Mouse (Mus musculus) heart, embryonic 12.5 days (tissue): ENCODE measurements at regions not wholly inside any gene's neighbourhood (a gene's known extent, or its start where the extent isn't known, plus 50 kb on each side); places are given as distances from the start of the nearest gene placed in this dataset.

Source experiments
- ATAC-seq: fragments of 200-750 bp; cut with Nextera tagmentation; 2 replicates; pipeline ENCODE4 v1.8.0; 2017; ENCODE audit warnings: moderate TSS enrichment, moderate library complexity; ENCODE audit not compliant: insufficient number of reproducible peaks, low FRiP score
- H3K27ac ChIP-seq: fragments of 300-500 bp; sonication (generic); 2 replicates; pipeline ENCODE4 v1.5.1; 2016; ENCODE audit warnings: mild to moderate bottlenecking, moderate library complexity; ENCODE audit not compliant: poor library complexity, severe bottlenecking
- H3K27me3 ChIP-seq: fragments of 300-500 bp; sonication (generic); replicated peaks from 2 replicates; pipeline ENCODE4 v1.6.1; 2016; ENCODE audit warnings: mild to moderate bottlenecking, moderate library complexity
- H3K36me3 ChIP-seq: fragments of 300-500 bp; sonication (generic); 2 replicates; pipeline ENCODE4 v1.6.1; 2016; ENCODE audit warnings: mild to moderate bottlenecking, moderate library complexity
- H3K4me1 ChIP-seq: fragments of 300-500 bp; sonication (generic); replicated peaks from 2 replicates; pipeline ENCODE4 v1.6.1; 2016; ENCODE audit warnings: mild to moderate bottlenecking
- H3K4me2 ChIP-seq: fragments of 300-500 bp; sonication (generic); 2 replicates; pipeline ENCODE4 v1.6.1; 2016; ENCODE audit warnings: mild to moderate bottlenecking, moderate library complexity
- H3K4me3 ChIP-seq: fragments of 300-500 bp; sonication (generic); 2 replicates; pipeline ENCODE4 v1.5.1; 2016; ENCODE audit warnings: mild to moderate bottlenecking
- H3K9ac ChIP-seq: fragments of 300-500 bp; sonication (generic); 2 replicates; pipeline ENCODE4 v1.6.1; 2016; ENCODE audit warnings: mild to moderate bottlenecking, moderate library complexity
- H3K9me3 ChIP-seq: fragments of 300-500 bp; sonication (generic); replicated peaks from 2 replicates; pipeline ENCODE4 v1.6.1; 2016; ENCODE audit warnings: mild to moderate bottlenecking, moderate library complexity
- WGBS: fragments of 180-500 bp; shearing (Covaris S2); methylation state at CpG from one replicate; pipeline ENCODE4 v1.1.7; 2016; 5-methylcytosine and 5-hydroxymethylcytosine counted together

- Histone ChIP-seq H3K27ac (no peak overlapping the region), H3K4me2 (no peak overlapping the region), H3K4me1 (peaks cover 3% of the 10 kb centered on the region; the same call in 1 of the 2 replicates), H3K36me3 (no peaks in the 10 kb centered on the region), H3K9ac (no peak overlapping the region), H3K27me3 (no peaks in the 10 kb centered on the region), H3K9me3 (no peaks in the 10 kb centered on the region), H3K4me3 (no peak overlapping the region)
- no peak for ATAC-seq
- 49% methylated on average over 10 of the region's 10 CpGs for WGBS
Observed at GRCm38 (mm10) chr14:68022925-68023324, 1271.2 kb downstream of the Synb start.

- H3K27ac ChIP-seq, result no peak overlapping the region
Observed at GRCm38 (mm10) chr14:68021240-68021639, 1272.9 kb downstream of the Synb start.

GRCm38 (mm10) chr14:68020769-68021168 is 1273.3 kb downstream of the Synb start:
- Histone ChIP-seq H3K27ac (no peak overlapping the region), H3K4me2 (no peak overlapping the region), H3K27me3 (no peaks in the 10 kb centered on the region), H3K4me1 (peaks cover 3% of the 10 kb centered on the region; the same call in 1 of the 2 replicates), H3K4me3 (no peak overlapping the region), H3K36me3 (no peaks in the 10 kb centered on the region), H3K9me3 (no peaks in the 10 kb centered on the region), H3K9ac (no peak overlapping the region)
- 84% methylated on average over 6 of the region's 6 CpGs for WGBS
- ATAC-seq, result no peak

More at GRCm38 (mm10) chr14:68021240-68021639, 1272.9 kb downstream of the Synb start:
- WGBS, result 76% methylated on average over 7 of the region's 7 CpGs
- Histone ChIP-seq H3K4me1 (peaks cover 3% of the 10 kb centered on the region; the same call in 1 of the 2 replicates), H3K9me3 (no peaks in the 10 kb centered on the region), H3K4me3 (no peak overlapping the region), H3K36me3 (no peaks in the 10 kb centered on the region), H3K27me3 (no peaks in the 10 kb centered on the region), H3K9ac (no peak overlapping the region), H3K4me2 (no peak overlapping the region)
- no peak for ATAC-seq

GRCm38 (mm10) chr14:68018686-68019085 is 1275.4 kb downstream of the Synb start:
- Histone ChIP-seq H3K9ac (no peak overlapping the region), H3K9me3 (no peaks in the 10 kb centered on the region), H3K4me3 (no peak overlapping the region), H3K27me3 (no peaks in the 10 kb centered on the region), H3K4me2 (no peak overlapping the region), H3K4me1 (peaks cover 3% of the 10 kb centered on the region; the same call in 1 of the 2 replicates), H3K36me3 (no peaks in the 10 kb centered on the region), H3K27ac (no peak overlapping the region)
- ATAC-seq, result no peak

- no peak overlapping the region for H3K27ac ChIP-seq
- 80% methylated on average over 7 of the region's 7 CpGs for WGBS
- no peak for ATAC-seq
- H3K4me2 ChIP-seq, result no peak overlapping the region
- no peak overlapping the region for H3K4me3 ChIP-seq
- H3K36me3 ChIP-seq, result no peaks in the 10 kb centered on the region
- H3K4me1 ChIP-seq, result no peaks in the 10 kb centered on the region
- H3K9ac ChIP-seq, result no peak overlapping the region
- peaks cover 3% of the 10 kb centered on the region for H3K9me3 ChIP-seq
- H3K27me3 ChIP-seq, result peaks cover 5% of the 10 kb centered on the region
Observed at GRCm38 (mm10) chr14:67996790-67997417, 1297.2 kb downstream of the Synb start.

GRCm38 (mm10) chr14:67993611-67994051 is 1300.5 kb downstream of the Synb start:
- Histone ChIP-seq H3K9ac (no peak overlapping the region), H3K9me3 (no peaks in the 10 kb centered on the region), H3K36me3 (no peaks in the 10 kb centered on the region), H3K4me3 (no peak overlapping the region), H3K27me3 (peaks cover 11% of the 10 kb centered on the region), H3K4me1 (no peaks in the 10 kb centered on the region), H3K27ac (no peak overlapping the region), H3K4me2 (0 out of 2 replicates have a peak overlapping the region, but pooled peaks have one; percentile 13)
- WGBS, result 50% methylated on average over 13 of the region's 13 CpGs
- no peak for ATAC-seq

GRCm38 (mm10) chr14:67993142-67993541 is 1301.0 kb downstream of the Synb start:
- H3K9ac ChIP-seq, result no peak overlapping the region
- 14% methylated on average over 8 of the region's 8 CpGs for WGBS
- no peak for ATAC-seq
- no peaks in the 10 kb centered on the region for H3K36me3 ChIP-seq
- H3K4me1 ChIP-seq, result no peaks in the 10 kb centered on the region
- H3K9me3 ChIP-seq, result no peaks in the 10 kb centered on the region
- H3K27ac ChIP-seq, result no peak overlapping the region
- no peak overlapping the region for H3K4me3 ChIP-seq
- H3K4me2 ChIP-seq, result peak overlapping the region; percentile 13; the same call in 1 of the 2 replicates
- peaks cover 11% of the 10 kb centered on the region for H3K27me3 ChIP-seq

- no peaks in the 10 kb centered on the region for H3K36me3 ChIP-seq
- no peak overlapping the region for H3K9ac ChIP-seq
- H3K4me1 ChIP-seq, result no peaks in the 10 kb centered on the region
- no peak overlapping the region for H3K4me2 ChIP-seq
- H3K27ac ChIP-seq, result no peak overlapping the region
- no peak for ATAC-seq
- H3K4me3 ChIP-seq, result no peak overlapping the region
- 61% methylated on average over 6 of the region's 6 CpGs for WGBS
- H3K27me3 ChIP-seq, result peaks cover 11% of the 10 kb centered on the region
- H3K9me3 ChIP-seq, result 0 out of 2 replicates have a peak, but pooled peaks cover 3% of the 10 kb centered on the region
Observed at GRCm38 (mm10) chr14:67992088-67992487, 1302.0 kb downstream of the Synb start.

GRCm38 (mm10) chr14:67990271-67990670 is 1303.8 kb downstream of the Synb start:
- WGBS, result 47% methylated on average over 3 of the region's 3 CpGs
- no peak overlapping the region for H3K9ac ChIP-seq
- 0 out of 2 replicates have a peak, but pooled peaks cover 3% of the 10 kb centered on the region for H3K9me3 ChIP-seq
- ATAC-seq, result no peak
- no peak overlapping the region for H3K4me2 ChIP-seq
- no peaks in the 10 kb centered on the region for H3K36me3 ChIP-seq
- no peaks in the 10 kb centered on the region for H3K4me1 ChIP-seq
- no peak overlapping the region for H3K4me3 ChIP-seq
- H3K27ac ChIP-seq, result no peak overlapping the region
- H3K27me3 ChIP-seq, result peaks cover 11% of the 10 kb centered on the region; the same call in 1 of the 2 replicates
